Mouse (Mus musculus) lung, adult 2 months (tissue): ENCODE measurements around the gene Cab39. TPM values are rescaled to one million over a fixed set of nuclear protein-coding genes. Genes with fewer than 3 reads are reported as not detected.

ENCODE experiments used
- DNase-seq: peaks from one replicate; pipeline ENCODE4 v3.0.0; 2022
- H3K4me1 ChIP-seq: fragments of 200-500 bp; 2 replicates; pipeline ENCODE4 v1.6.1; 2011; ENCODE audit warnings: low read length; ENCODE audit not compliant: control insufficient read depth, insufficient read depth
- H3K4me3 ChIP-seq: fragments of 200-500 bp; replicated peaks from 2 replicates; pipeline ENCODE3; 2011; ENCODE audit warnings: low read depth, mild to moderate bottlenecking, control low read depth, low read length; ENCODE audit errors: extremely low read depth
- CTCF ChIP-seq: fragments of 200-500 bp; IDR thresholded peaks from 2 replicates; pipeline ENCODE4 v1.5.1; 2011; ENCODE audit warnings: mild to moderate bottlenecking, low read length, control low read depth; ENCODE audit not compliant: insufficient read depth
- POLR2A ChIP-seq: fragments of 200-500 bp; IDR thresholded peaks from 2 replicates; pipeline ENCODE4 v1.6.1; 2011; ENCODE audit warnings: low read depth, mild to moderate bottlenecking, control low read depth, low read length, borderline replicate concordance; ENCODE audit errors: extremely low read depth
- WGBS: fragments of 180-500 bp; shearing (Covaris S2); methylation state at CpG from one replicate; pipeline ENCODE4 v1.1.7; 2018; 5-methylcytosine and 5-hydroxymethylcytosine counted together
- polyA plus RNA-seq: library from polyadenylated mRNA; depleted of rRNA; stranded (reverse); fragments of >200 nt; gene quantifications from 2 replicates; pipeline ENCODE4 v1.2.3, GENCODE M21; 2012

The Cab39 gene
- polyA plus RNA-seq, 1 experiment = 48.3 TPM

GRCm38 (mm10) chr1:85857261-85857754 is 64.1 kb downstream of the Cab39 start:
- Histone ChIP-seq H3K4me3 (no peak overlapping the region), H3K4me1 (no peaks in the 10 kb centered on the region)
- no peak for DNase-seq
- TF ChIP-seq POLR2A (no peak), CTCF (no peak)
- WGBS = 69% methylated on average over 6 of the region's 6 CpGs

- H3K4me3 ChIP-seq = no peak overlapping the region
- DNase-seq = no peak
- TF ChIP-seq POLR2A (no peak), CTCF (no peak)
- 76% methylated on average over 10 of the region's 10 CpGs for WGBS
- H3K4me1 ChIP-seq = no peaks in the 10 kb centered on the region
These were observed 71.1 kb downstream of the Cab39 start for GRCm38 (mm10) chr1:85864383-85864782.

- H3K4me3 ChIP-seq = no peak overlapping the region
- no peaks in the 10 kb centered on the region for H3K4me1 ChIP-seq
- 70% methylated on average over 7 of the region's 7 CpGs for WGBS
- no peak for DNase-seq
- no peak for TF ChIP-seq POLR2A
- no peak for TF ChIP-seq CTCF
These were observed 76.8 kb downstream of the Cab39 start for GRCm38 (mm10) chr1:85870001-85870400.

- DNase-seq = no peak
- 72% methylated on average over 2 of the region's 2 CpGs for WGBS
- TF ChIP-seq CTCF = no peak
- TF ChIP-seq POLR2A = no peak
- Histone ChIP-seq H3K4me1 (no peaks in the 10 kb centered on the region), H3K4me3 (no peak overlapping the region)
These were observed 77.3 kb downstream of the Cab39 start for GRCm38 (mm10) chr1:85870546-85870945.

GRCm38 (mm10) chr1:85882003-85882402 is 88.8 kb downstream of the Cab39 start:
- Histone ChIP-seq H3K4me1 (no peaks in the 10 kb centered on the region), H3K4me3 (no peak overlapping the region)
- 89% methylated on average over 12 of the region's 12 CpGs for WGBS
- TF ChIP-seq CTCF (no peak), POLR2A (no peak)
- DNase-seq = no peak

GRCm38 (mm10) chr1:85887221-85887620 is 94.0 kb downstream of the Cab39 start:
- WGBS = 71% methylated on average over 7 of the region's 7 CpGs
- TF ChIP-seq POLR2A (no peak), CTCF (no peak)
- no peak for DNase-seq
- Histone ChIP-seq H3K4me3 (no peak overlapping the region), H3K4me1 (no peaks in the 10 kb centered on the region)

GRCm38 (mm10) chr1:85894231-85894747 is 101.0 kb downstream of the Cab39 start, which contains the start of gene Itm2c:
Gene Itm2c (plus strand): TSS chr1:85894281.
- TF ChIP-seq CTCF (no peak), POLR2A (peak; percentile 84; the same call in 1 of the 2 replicates)

GRCm38 (mm10) chr1:85894748-85895360 is 101.6 kb downstream of the Cab39 start:
- 2% methylated on average over 30 of the region's 30 CpGs for WGBS
- Histone ChIP-seq H3K4me3 (peak overlapping the region; percentile 78), H3K4me1 (peaks cover 5% of the 10 kb centered on the region)
- no peak for TF ChIP-seq CTCF
- no peak for TF ChIP-seq POLR2A
- DNase-seq = no peak

More at GRCm38 (mm10) chr1:85894231-85894747, 101.0 kb downstream of the Cab39 start, which contains the start of gene Itm2c:
- Histone ChIP-seq H3K4me3 (peak within 1 kb of the TSS; percentile 78), H3K4me1 (peaks cover 5% of the 10 kb centered on the region)
- 1% methylated on average over 35 of the region's 35 CpGs for WGBS
- DNase-seq = peak; percentile 88

- WGBS = 2% methylated on average over 15 of the region's 15 CpGs
- TF ChIP-seq CTCF (no peak; the same call in 1 of the 2 replicates), POLR2A (no peak)
- Histone ChIP-seq H3K4me1 (peaks cover 5% of the 10 kb centered on the region), H3K4me3 (peak overlapping the region; percentile 78)
- peak; percentile 67 for DNase-seq
These were observed 102.2 kb downstream of the Cab39 start for GRCm38 (mm10) chr1:85895391-85895837.

GRCm38 (mm10) chr1:85896110-85896509 is 102.9 kb downstream of the Cab39 start:
- TF ChIP-seq CTCF = no peak
- TF ChIP-seq POLR2A = no peak
- DNase-seq = no peak
- 67% methylated on average over 5 of the region's 5 CpGs for WGBS
- Histone ChIP-seq H3K4me1 (peaks cover 5% of the 10 kb centered on the region), H3K4me3 (no peak overlapping the region)
